In the genomic region with DNA sequence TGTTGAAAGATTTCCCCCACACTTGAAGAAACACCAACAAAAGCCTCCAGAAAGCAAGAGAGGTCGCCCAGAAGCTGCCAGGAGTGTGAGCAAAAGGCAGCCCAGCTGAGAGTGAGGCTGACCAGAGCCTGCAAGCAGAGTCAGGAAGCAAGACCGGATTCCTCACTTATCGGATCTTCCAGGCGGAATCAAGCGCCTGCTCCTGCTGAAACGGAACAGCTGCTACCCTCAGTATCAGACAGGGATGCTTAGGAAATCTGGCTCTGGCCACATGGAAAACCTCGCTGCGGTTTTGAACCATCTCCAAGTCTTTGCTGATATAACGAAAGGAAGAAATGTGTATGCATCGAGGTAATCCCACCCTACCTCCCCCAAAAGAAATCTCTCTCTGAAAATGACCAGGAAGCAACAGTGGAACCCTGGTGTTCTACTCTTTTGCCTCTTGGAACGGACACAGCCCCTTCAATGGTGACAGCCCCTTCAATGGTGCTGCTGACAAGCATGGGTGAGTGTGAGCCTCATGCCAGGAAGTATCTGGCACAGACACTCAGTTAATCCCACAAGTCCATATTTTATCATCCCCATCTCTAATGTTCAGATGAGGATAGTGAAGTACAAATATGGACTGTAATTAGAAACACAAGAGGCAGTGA, we compare ENCODE assay signal across 10 mouse cellular contexts.
DNase-seq lines count a peak whose midpoint lies in the region; ATAC-seq lines count a peak whose summit lies in the region.
"Had no signal": no experiment of that assay in that cellular context is flagged by ENCODE, and none has a peak within 500 bp of the region (broad histone marks: within the 10 kb centered on the region; RNA-seq: fewer than 3 reads in every experiment).

No protein-coding gene starts in this region.

- peak overlapping the region; percentile 21; the same call in 1 of the 2 replicates for H3K27ac ChIP-seq in hindbrain, embryonic 15.5 days (replicated peaks)
- H3K27ac ChIP-seq in hindbrain, embryonic 12.5 days = no peak overlapping the region
- H3K27ac ChIP-seq in heart, embryonic 13.5 days (replicated peaks) = peak overlapping the region; percentile 87
- H3K27ac ChIP-seq in lung, embryonic 15.5 days = peak overlapping the region; percentile 86
- H3K27ac ChIP-seq: macrophage had no signal

- 0 out of 2 replicates have a peak overlapping the region, but pooled peaks have one; percentile 21 for H3K4me2 ChIP-seq in hindbrain, embryonic 15.5 days
- H3K4me2 ChIP-seq in hindbrain, embryonic 12.5 days (replicated peaks) = no peak overlapping the region
- peak overlapping the region; percentile 58 for H3K4me2 ChIP-seq in heart, embryonic 13.5 days
- H3K4me2 ChIP-seq in lung, embryonic 15.5 days = 0 out of 2 replicates have a peak overlapping the region, but pooled peaks have one; percentile 11

- no peaks in the 10 kb centered on the region for H3K36me3 ChIP-seq in hindbrain, embryonic 15.5 days
- H3K36me3 ChIP-seq in hindbrain, embryonic 12.5 days = no peaks in the 10 kb centered on the region
- H3K36me3 ChIP-seq in heart, embryonic 13.5 days = no peaks in the 10 kb centered on the region
- H3K36me3 ChIP-seq in lung, embryonic 15.5 days = no peaks in the 10 kb centered on the region

- 49% methylated on average over 11 of the region's 11 CpGs for WGBS in hindbrain, embryonic 15.5 days
- 60% methylated on average over 11 of the region's 11 CpGs for WGBS in hindbrain, embryonic 12.5 days
- 1% methylated on average over 11 of the region's 11 CpGs for WGBS in heart, embryonic 13.5 days
- 18% methylated on average over 11 of the region's 11 CpGs for WGBS in lung, embryonic 15.5 days

- peak; percentile 56; the same call in 1 of the 2 replicates for ATAC-seq in hindbrain, embryonic 15.5 days (ENCODE audit: low FRiP score, low read depth)
- no peak for ATAC-seq in hindbrain, embryonic 12.5 days (ENCODE audit: low FRiP score)
- ATAC-seq in heart, embryonic 13.5 days (ENCODE audit: extremely low read depth, insufficient number of reproducible peaks, low FRiP score, low TSS enrichment) = peak; percentile 76; the same call in 1 of the 2 replicates
- ATAC-seq in lung, embryonic 15.5 days (ENCODE audit: borderline replicate concordance, extremely low read depth, low FRiP score, low TSS enrichment) = peak; percentile 90
- no peak for ATAC-seq in monocyte, adult 5-6 weeks (replicated peaks; ENCODE audit: insufficient number of reproducible peaks, low FRiP score, low TSS enrichment, poor library complexity, severe bottlenecking)

- peak; percentile 15 for DNase-seq in cerebellum, adult 9-11 months
- no peak for DNase-seq in left cerebral cortex, adult 18-20 months (ENCODE audit: low spot score in 2 of 2)
- DNase-seq in thymus, postnatal 14 days = no peak

- H3K4me1 ChIP-seq in hindbrain, embryonic 15.5 days (replicated peaks) = no peaks in the 10 kb centered on the region
- no peaks in the 10 kb centered on the region for H3K4me1 ChIP-seq in hindbrain, embryonic 12.5 days
- H3K4me1 ChIP-seq in heart, embryonic 13.5 days = peaks cover 42% of the 10 kb centered on the region
- peaks cover 32% of the 10 kb centered on the region for H3K4me1 ChIP-seq in lung, embryonic 15.5 days

- H3K9me3 ChIP-seq in hindbrain, embryonic 15.5 days = no peaks in the 10 kb centered on the region
- no peaks in the 10 kb centered on the region for H3K9me3 ChIP-seq in hindbrain, embryonic 12.5 days (replicated peaks)
- H3K9me3 ChIP-seq in heart, embryonic 13.5 days = no peaks in the 10 kb centered on the region
- no peaks in the 10 kb centered on the region for H3K9me3 ChIP-seq in lung, embryonic 15.5 days

- H3K9ac ChIP-seq in hindbrain, embryonic 15.5 days = no peak overlapping the region
- H3K9ac ChIP-seq in hindbrain, embryonic 12.5 days = no peak overlapping the region
- H3K9ac ChIP-seq in heart, embryonic 13.5 days = 0 out of 2 replicates have a peak overlapping the region, but pooled peaks have one; percentile 41
- no peak overlapping the region for H3K9ac ChIP-seq in lung, embryonic 15.5 days

- H3K27me3 ChIP-seq in hindbrain, embryonic 15.5 days = no peaks in the 10 kb centered on the region
- no peaks in the 10 kb centered on the region for H3K27me3 ChIP-seq in hindbrain, embryonic 12.5 days
- H3K27me3 ChIP-seq in heart, embryonic 13.5 days (replicated peaks) = no peaks in the 10 kb centered on the region
- no peaks in the 10 kb centered on the region for H3K27me3 ChIP-seq in lung, embryonic 15.5 days
- H3K27me3 ChIP-seq: CH12.LX had no signal

- H3K4me3 ChIP-seq in hindbrain, embryonic 15.5 days = no peak overlapping the region
- no peak overlapping the region for H3K4me3 ChIP-seq in hindbrain, embryonic 12.5 days
- peak overlapping the region; percentile 27 for H3K4me3 ChIP-seq in heart, embryonic 13.5 days
- H3K4me3 ChIP-seq in lung, embryonic 15.5 days = no peak overlapping the region

Comparison
In these comparisons a context has a peak if more than half of its experiments do, and no peak if none do; other contexts are left out.
1. ATAC-seq: peak in hindbrain, embryonic 15.5 days (single experiment), heart, embryonic 13.5 days (single experiment) and lung, embryonic 15.5 days (single experiment); none in hindbrain, embryonic 12.5 days (single experiment) and monocyte, adult 5-6 weeks (single experiment).